Mouse (Mus musculus) hematopoietic stem cell, adult 5-6 weeks (primary cell): ENCODE results near the gene Ugt1a9. TPM values are rescaled to one million over a fixed set of nuclear protein-coding genes. Genes with fewer than 3 reads are reported as not detected.
"Not testable (repeated sequence)": the region's sequence is repeated elsewhere in the genome, so short reads cannot be mapped to it uniquely, and the experiment has no call there.

ENCODE experiments used
- ATAC-seq, 2 experiments: fragments of 125-278 bp in 1 of 2; replicated peaks in 1 of 2; 2 replicates each; pipeline ENCODE4 v1.8.0; 2016 to 2017; ENCODE audit warnings: inconsistent platforms in 2 of 2, mild to moderate bottlenecking in 2 of 2, moderate number of reproducible peaks in 2 of 2, low read depth in 1 of 2, moderate TSS enrichment in 1 of 2; ENCODE audit not compliant: low FRiP score in 2 of 2, poor library complexity in 2 of 2, severe bottlenecking in 2 of 2, insufficient read depth in 1 of 2, low TSS enrichment in 1 of 2
- total RNA-seq: library from RNA; stranded (forward); fragments of 172-1452, 232-1000 nt; gene quantifications from 2 replicates; pipeline ENCODE4 v1.2.3, GENCODE M21; 2017

Gene Ugt1a9
- total RNA-seq, 1 experiment from 2014 or later, result not detected

DNA sequence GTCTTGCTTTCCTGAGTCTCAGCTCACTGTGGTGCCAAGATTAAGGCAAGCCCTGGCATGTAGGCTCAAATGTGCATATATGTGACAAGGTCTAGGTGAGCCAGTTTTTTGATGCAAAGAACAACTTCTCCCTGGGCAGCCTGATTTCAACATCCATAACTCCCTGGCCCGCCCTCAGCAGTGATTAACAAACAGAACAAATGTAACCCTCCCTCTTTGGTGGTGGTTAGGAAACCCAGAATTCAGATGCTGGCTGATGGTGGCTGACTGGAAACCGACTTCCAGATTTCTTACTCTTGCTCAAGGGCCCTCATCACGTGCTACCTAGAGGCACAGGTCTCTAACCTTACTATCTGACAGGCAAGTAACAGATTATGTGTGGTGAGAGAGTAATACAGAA lies 32.4 kb downstream of the Ugt1a9 start, which contains the start of gene Ugt1a6b:
Gene Ugt1a6b (plus strand): TSS at position 234 of the 400 bp plus-strand sequence.
- peak; percentile 82 to 90 for ATAC-seq

DNA sequence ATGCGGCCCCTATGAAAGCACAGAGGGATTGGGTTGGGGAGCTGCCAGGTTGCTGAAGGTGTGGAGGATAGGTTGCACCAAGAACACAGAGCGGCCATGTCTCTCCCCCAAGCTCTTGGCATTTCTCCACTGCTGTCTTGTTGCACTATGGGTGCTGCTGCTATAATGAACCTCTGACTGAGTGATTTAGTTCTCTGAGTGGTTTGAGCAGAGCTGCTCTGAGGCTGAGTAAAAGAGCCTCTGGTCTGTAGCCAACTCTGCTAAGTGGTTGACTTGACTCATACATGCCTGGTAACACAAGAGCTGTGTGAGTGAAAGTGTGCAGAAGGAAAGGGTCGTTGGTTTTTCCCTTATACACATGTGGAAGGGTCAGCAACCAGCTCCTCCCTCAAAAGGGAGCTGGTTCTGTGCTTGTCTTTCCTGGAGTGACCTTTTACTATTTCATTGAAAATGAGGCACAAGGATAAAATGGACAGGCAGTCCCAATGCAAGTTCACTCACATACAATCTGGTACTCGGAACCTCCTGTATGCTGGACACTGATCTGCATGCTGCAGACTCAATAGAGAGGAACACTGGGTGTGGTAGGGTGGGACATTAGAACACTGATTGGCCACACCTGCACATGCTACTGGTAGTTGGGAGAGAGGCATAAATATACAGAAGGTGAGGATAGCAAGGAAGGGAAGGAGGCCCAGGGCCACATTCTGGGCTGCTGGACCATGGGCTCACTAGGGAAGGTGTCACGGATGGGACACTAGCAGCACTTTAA lies 33.3 kb downstream of the Ugt1a9 start:
- not testable (repeated sequence) for ATAC-seq

- no peak for ATAC-seq
Observed at GRCm38 (mm10) chr1:88104667-88105430, 34.2 kb downstream of the Ugt1a9 start.

DNA sequence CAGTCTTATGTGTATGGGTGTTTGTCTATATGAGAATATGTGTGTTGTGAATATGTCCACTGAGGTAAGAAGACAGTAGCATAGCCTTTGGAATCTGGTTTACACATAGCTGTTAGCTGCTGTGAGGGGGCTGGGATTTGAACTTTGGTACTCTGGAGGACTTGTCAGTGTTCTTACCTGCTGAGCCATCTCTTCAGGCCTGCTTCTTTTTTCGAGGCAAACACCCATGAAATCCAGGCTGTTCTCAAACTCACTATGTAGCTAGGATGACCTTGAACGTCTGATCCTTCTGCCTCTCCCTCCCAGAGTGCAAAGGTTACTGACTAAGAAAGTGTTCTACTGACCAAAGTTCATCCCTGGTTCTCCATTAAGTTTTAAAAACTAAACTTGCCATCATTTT lies 35.1 kb downstream of the Ugt1a9 start:
- ATAC-seq, result no peak

DNA sequence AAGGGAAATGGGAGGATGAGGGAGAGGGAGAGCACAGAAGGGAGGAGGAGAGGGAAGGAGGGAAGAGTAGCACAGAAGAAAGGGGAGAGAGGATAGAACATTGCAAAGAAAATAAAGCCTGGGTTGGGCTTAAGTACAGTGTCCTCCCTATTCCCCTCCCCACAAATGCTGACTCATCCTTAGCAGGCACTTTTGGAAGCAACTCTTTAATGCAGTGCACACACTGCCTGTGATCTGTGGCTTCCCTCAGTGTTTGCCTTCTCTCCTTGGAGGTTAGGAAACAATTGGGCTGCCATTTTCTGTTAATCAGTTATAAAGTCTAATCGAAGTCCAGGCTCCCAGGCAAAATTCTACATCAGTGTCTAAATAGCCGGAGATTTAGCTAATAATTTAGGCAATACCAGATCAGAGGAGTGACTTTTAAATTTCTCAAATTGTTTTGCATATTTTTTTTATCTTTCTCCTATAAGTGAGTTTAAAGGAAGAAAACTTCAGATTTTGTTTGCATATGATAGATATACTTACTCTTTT lies 38.5 kb downstream of the Ugt1a9 start:
- ATAC-seq, result peak; percentile 48 to 71; a peak in 3 of 4 replicates

GRCm38 (mm10) chr1:88109604-88110003 lies 39.0 kb downstream of the Ugt1a9 start:
- ATAC-seq, result not testable (repeated sequence)

DNA sequence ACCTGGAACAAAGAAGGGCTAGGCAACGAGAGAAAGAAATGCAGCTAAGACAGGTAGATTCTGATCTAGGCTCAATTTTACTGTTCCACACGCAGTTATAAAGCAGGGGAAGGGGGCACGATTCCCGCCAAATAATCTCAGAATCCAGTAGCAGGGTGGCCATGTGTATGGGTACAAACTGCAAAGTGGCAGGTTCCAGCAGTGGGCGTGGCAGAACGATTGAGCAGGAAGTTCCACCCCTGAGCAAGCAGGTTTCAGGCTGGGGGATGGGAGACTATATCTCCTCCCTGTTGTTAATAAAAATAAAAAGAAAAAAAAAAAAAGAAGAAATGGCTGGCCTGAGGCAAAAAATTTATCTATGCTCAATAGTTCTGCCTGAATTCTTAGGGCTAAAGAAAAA lies 42.2 kb downstream of the Ugt1a9 start:
- not testable (repeated sequence) for ATAC-seq

GRCm38 (mm10) chr1:88120550-88120949 lies 50.0 kb downstream of the Ugt1a9 start:
- ATAC-seq, result peak; percentile 53 to 80; a peak in 3 of 4 replicates

- ATAC-seq, result not testable (repeated sequence)
Observed at GRCm38 (mm10) chr1:88121521-88121920, 50.9 kb downstream of the Ugt1a9 start.

DNA sequence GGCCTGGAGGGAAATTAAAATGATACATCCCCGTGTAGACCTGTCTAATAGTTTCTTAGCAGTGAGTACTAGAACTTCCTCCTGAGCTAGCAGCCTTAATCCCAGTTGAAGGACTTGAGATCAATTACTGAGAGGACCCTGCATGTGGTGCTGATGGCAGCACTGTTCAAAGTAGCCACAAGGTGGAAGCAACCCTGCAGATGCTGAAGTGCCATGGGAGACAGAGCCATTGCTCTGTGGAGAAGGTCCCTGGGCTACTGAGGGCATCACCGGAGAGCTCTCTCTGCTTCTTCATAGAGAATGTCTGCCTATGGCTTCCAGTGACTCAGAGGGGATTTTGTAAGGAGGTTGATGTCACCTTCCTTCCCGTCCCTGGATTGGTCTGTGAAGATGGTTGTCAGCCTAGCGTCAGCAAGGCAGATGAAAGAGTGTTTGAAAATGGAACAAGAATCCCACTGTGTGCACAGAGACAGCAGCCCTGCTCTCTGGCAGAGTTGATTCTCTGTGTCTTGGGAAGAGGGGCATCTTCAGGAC lies 55.3 kb downstream of the Ugt1a9 start:
- ATAC-seq, result peak; percentile 25 to 50; a peak in 1 of 4 replicates

GRCm38 (mm10) chr1:88129091-88129490 lies 58.5 kb downstream of the Ugt1a9 start:
- ATAC-seq, result not testable (repeated sequence)

- ATAC-seq, result not testable (repeated sequence)
Observed at GRCm38 (mm10) chr1:88130223-88130622, 59.6 kb downstream of the Ugt1a9 start.

DNA sequence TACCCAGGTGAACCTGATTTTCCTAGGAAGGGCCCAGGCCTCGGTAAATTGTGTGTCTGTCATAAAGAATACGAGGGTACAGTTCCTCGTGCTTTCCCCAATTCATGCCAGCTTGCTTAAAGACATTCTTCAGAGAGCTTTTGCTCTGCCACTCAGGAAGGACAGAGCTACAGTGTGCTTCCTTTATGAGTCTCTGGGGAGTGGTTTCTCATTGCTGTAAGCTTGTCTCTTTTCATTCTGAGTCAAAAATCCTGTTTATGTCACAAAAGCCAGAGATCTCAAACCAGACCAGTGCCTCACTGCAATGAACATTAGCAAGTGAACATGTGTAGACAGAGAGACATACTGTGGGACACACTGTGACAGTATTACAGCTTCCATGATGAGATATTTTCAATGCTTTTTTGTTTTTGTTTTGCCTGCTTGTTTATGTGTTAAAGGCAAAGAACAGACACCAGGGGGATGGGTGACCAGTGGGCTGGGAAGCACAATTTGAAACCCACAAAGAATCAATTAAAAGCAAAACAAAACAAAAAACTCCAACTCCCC lies 63.4 kb downstream of the Ugt1a9 start:
- ATAC-seq, result no peak

DNA sequence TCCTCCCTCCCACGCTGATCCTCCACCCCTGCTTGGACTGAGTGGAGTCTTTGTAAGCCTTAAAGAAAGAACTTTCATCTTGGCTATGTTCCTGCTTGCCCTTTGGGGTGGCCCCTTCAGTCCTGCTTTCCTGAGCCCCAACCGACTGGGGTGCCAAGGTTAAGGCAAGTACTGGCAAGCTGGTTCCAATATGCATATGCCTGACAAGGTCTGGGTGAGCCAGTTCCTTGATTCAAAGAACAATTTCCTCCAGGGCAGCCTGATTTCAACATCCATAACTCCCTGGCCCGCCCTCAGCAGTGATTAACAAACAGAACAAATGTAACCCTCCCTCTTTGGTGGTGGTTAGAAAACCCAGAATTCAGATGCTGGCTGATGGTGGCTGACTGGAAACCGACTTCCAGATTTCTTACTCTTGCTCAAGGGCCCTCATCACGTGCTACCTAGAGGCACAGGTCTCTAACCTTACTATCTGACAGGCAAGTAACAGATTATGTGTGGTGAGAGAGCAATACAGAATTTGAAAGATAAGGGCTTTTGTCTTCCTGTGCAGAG lies 63.9 kb downstream of the Ugt1a9 start, which contains the start of gene Ugt1a6a:
Gene Ugt1a6a (plus strand): TSS at position 353 of the 555 bp plus-strand sequence.
- peak; percentile 74 to 85 for ATAC-seq

DNA sequence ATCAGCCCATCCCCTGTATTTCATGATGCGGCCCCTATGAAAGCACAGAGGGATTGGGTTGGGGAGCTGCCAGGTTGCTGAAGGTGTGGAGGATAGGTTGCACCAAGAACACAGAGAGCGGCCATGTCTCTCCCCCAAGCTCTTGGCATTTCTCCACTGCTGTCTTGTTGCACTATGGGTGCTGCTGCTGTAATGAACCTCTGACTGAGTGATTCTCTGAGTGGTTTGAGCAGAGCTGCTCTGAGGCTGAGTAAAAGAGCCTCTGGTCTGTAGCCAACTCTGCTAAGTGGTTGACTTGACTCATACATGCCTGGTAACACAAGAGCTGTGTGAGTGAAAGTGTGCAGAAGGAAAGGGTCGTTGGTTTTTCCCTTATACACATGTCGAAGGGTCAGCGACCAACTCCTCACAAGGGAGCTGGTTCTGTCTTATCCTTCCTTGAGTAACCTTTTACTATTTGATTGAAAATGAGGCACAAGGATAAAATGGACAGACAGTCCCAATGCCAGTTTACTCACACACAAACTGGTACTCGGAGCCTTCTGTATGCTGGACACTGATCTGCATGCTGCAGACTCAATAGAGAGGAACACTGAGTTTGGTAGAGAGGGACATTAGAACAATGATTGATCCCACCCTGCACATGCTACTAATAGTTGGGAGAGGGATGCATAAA lies 64.8 kb downstream of the Ugt1a9 start:
- not testable (repeated sequence) for ATAC-seq

- ATAC-seq, result no peak
Observed at GRCm38 (mm10) chr1:88136646-88137045, 66.0 kb downstream of the Ugt1a9 start.

- ATAC-seq, result no peak
Observed at GRCm38 (mm10) chr1:88137264-88137663, 66.7 kb downstream of the Ugt1a9 start.
